Mouse (Mus musculus) midbrain, embryonic 15.5 days (tissue): ENCODE data around the gene Gbx2. TPM values are rescaled to one million over a fixed set of nuclear protein-coding genes. Genes with fewer than 3 reads are reported as not detected.
A peak's percentile ranks its signal among the peaks of the same experiment; 100 is the strongest.

Experiments
- ATAC-seq: fragments of 200-750 bp; cut with Nextera tagmentation; replicated peaks from 2 replicates; pipeline ENCODE4 v1.8.0; 2017; ENCODE audit warnings: moderate TSS enrichment
- H3K27ac ChIP-seq: fragments of 300-500 bp; sonication (generic); 2 replicates; pipeline ENCODE4 v1.5.1; 2015; ENCODE audit warnings: mild to moderate bottlenecking, inconsistent platforms
- H3K27me3 ChIP-seq: fragments of 300-500 bp; sonication (generic); replicated peaks from 2 replicates; pipeline ENCODE4 v1.6.1; 2015; ENCODE audit warnings: inconsistent platforms
- H3K36me3 ChIP-seq: fragments of 300-500 bp; sonication (generic); replicated peaks from 2 replicates; pipeline ENCODE4 v1.6.1; 2015; ENCODE audit warnings: inconsistent platforms
- H3K4me1 ChIP-seq: fragments of 300-500 bp; sonication (generic); 2 replicates; pipeline ENCODE4 v1.6.1; 2015; ENCODE audit warnings: inconsistent platforms
- H3K4me2 ChIP-seq: fragments of 300-500 bp; sonication (generic); 2 replicates; pipeline ENCODE4 v1.6.1; 2015; ENCODE audit warnings: inconsistent platforms, mild to moderate bottlenecking, moderate library complexity
- H3K4me3 ChIP-seq: fragments of 300-500 bp; sonication (generic); 2 replicates; pipeline ENCODE4 v1.5.1; 2015; ENCODE audit warnings: mild to moderate bottlenecking, inconsistent platforms
- H3K9ac ChIP-seq: fragments of 300-500 bp; sonication (generic); 2 replicates; pipeline ENCODE4 v1.6.1; 2015; ENCODE audit warnings: mild to moderate bottlenecking, inconsistent platforms
- H3K9me3 ChIP-seq: fragments of 300-500 bp; sonication (generic); 2 replicates; pipeline ENCODE4 v1.6.1; 2016; ENCODE audit warnings: inconsistent platforms
- WGBS: fragments of 180-500 bp; shearing (Covaris S2); methylation state at CpG from one replicate; pipeline ENCODE4 v1.1.7; 2015; ENCODE audit warnings: mixed read lengths; 5-methylcytosine and 5-hydroxymethylcytosine counted together
- polyA plus RNA-seq: library from polyadenylated mRNA; unstranded; fragments of >200 nt; fragmentation: Nextera tagmentation; extraction: Ambion mirVana; gene quantifications from 2 replicates; pipeline ENCODE4 v1.2.1, GENCODE M21; 2015

Gene Gbx2
- polyA plus RNA-seq, 1 experiment from 2014 or later = 23.8 TPM

DNA sequence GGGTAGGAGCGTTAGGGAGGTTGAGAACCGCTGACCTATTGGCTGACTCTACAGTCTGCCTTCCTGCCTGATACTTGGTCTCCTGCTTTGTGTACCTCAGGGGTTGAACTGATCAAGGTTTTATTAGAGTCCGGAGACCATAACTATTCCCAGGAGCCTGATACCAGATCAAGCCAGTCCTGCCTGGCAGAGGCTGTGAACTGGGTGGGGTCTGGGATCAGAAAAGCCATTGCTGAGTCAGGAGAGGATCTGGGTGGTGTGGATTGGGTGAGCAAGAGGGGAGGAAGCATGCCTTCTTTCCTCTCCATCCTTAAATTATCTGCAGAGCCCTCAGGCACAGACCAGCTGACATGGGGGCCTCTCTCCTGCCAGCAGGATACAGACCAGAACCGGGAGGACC is 28.4 kb upstream of the Gbx2 start:
- Histone ChIP-seq H3K9me3 (no peaks in the 10 kb centered on the region), H3K27me3 (peaks cover 12% of the 10 kb centered on the region; the same call in 1 of the 2 replicates), H3K4me1 (peaks cover 9% of the 10 kb centered on the region), H3K27ac (no peak overlapping the region), H3K36me3 (no peaks in the 10 kb centered on the region), H3K4me2 (no peak overlapping the region), H3K4me3 (no peak overlapping the region), H3K9ac (no peak overlapping the region)
- WGBS = 87% methylated on average over 4 of the region's 4 CpGs
- no peak for ATAC-seq

DNA sequence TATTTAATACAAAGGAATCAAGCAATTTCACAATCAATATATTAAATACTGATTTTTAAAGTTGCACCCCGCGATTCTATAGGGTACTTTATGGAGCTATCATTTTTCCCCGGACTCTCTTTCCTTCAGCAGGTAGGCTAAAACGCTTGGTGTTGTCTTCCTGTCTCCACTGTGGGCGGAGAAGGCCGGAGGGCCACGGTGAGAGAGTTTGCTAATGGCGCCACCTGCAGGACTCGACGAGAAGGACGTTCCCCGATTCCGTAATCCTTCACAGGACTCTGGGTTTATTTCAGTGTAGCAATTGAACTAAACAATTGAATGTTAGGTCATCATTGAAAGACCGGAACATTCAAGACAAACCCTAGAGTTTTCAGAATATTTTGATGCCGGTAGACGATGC is 12.2 kb upstream of the Gbx2 start:
- peaks cover 68% of the 10 kb centered on the region for H3K27me3 ChIP-seq
- no peak overlapping the region for H3K27ac ChIP-seq
- H3K36me3 ChIP-seq = no peaks in the 10 kb centered on the region
- no peak overlapping the region for H3K9ac ChIP-seq
- H3K4me1 ChIP-seq = peaks cover 23% of the 10 kb centered on the region
- H3K4me2 ChIP-seq = 0 out of 2 replicates have a peak overlapping the region, but pooled peaks have one; percentile 16
- peak; percentile 57 for ATAC-seq
- H3K4me3 ChIP-seq = no peak overlapping the region
- H3K9me3 ChIP-seq = no peaks in the 10 kb centered on the region
- 2% methylated on average over 16 of the region's 16 CpGs for WGBS

DNA sequence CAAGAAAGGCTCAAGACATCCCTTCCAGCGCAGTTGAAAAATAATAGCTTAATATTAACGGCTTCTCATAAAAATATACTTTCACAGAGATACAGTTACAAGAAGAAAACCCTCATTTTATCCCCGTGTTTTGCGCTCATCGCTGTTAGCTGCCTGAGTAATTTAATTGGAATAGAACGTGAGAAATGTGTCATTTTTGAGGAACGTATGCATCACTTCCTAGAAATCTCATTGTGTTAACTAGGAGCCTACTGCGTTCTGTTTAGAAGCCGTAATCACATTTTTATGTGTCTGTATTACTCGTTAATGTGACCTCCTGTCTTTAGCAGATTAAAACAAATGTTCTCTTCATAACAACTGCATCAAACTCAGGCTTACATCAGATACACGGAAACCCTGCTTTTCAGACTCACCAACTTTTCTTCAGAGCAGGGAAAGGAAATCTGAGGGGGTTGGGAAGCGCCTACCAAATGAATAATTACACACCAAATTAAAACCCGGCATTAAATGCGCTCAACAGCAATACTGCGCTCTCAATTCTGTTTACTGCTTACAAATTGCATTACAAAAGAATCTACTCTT is 11.5 kb upstream of the Gbx2 start:
- 2% methylated on average over 15 of the region's 15 CpGs for WGBS
- Histone ChIP-seq H3K4me1 (peaks cover 23% of the 10 kb centered on the region), H3K4me3 (peak overlapping the region; percentile 18), H3K4me2 (peak overlapping the region; percentile 53), H3K27ac (no peak overlapping the region), H3K9ac (no peak overlapping the region; the same call in 1 of the 2 replicates), H3K27me3 (peaks cover 69% of the 10 kb centered on the region), H3K36me3 (no peaks in the 10 kb centered on the region), H3K9me3 (no peaks in the 10 kb centered on the region)
- no peak for ATAC-seq

DNA sequence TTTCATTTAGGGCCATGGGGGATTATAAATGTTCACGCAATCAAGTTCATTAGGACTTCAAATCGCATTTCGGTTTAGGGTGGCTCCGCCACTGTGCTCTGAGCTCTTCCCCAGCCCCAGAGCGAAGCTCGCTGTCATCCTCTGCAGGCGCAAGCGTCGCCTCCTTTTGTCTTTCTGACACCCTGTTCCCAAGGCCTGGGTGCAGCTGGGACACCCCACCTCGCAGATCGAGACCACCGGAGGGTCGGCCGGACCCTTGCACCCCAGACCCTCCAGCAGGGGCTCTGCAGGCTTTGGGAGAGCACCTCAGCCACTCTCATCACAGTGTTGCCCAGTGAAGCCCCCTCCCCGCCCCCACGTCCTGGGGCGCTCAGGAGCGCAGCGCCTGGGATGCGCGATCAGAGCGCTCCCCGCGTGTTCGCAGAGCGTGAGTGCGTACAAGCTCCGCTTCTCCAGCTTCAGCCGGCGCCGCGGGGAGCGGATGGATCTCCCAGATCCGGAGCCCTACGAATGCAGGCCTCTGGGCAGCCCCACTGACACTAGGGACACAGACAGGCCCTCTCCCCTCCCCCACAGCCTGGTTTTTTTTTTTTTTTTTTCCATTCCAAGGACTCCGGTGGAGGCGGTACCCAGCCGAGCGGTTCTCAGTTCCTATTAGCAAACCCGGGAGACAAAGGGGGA is 10.9 kb upstream of the Gbx2 start:
- Histone ChIP-seq H3K27ac (no peak overlapping the region), H3K9me3 (no peaks in the 10 kb centered on the region), H3K36me3 (no peaks in the 10 kb centered on the region), H3K9ac (peak overlapping the region; percentile 7; the same call in 1 of the 2 replicates), H3K4me3 (peak overlapping the region; percentile 18), H3K27me3 (peaks cover 70% of the 10 kb centered on the region), H3K4me1 (peaks cover 23% of the 10 kb centered on the region), H3K4me2 (peak overlapping the region; percentile 53)
- 0% methylated on average over 40 of the region's 40 CpGs for WGBS
- ATAC-seq = peak; percentile 50; the same call in 1 of the 2 replicates

- 8% methylated on average over 15 of the region's 15 CpGs for WGBS
- no peaks in the 10 kb centered on the region for H3K36me3 ChIP-seq
- no peak overlapping the region for H3K27ac ChIP-seq
- no peak for ATAC-seq
- H3K9me3 ChIP-seq = no peaks in the 10 kb centered on the region
- no peak overlapping the region for H3K9ac ChIP-seq
- H3K27me3 ChIP-seq = peaks cover 76% of the 10 kb centered on the region
- H3K4me1 ChIP-seq = peaks cover 24% of the 10 kb centered on the region
- peak overlapping the region; percentile 53; the same call in 1 of the 2 replicates for H3K4me2 ChIP-seq
- H3K4me3 ChIP-seq = no peak overlapping the region
Observed at GRCm38 (mm10) chr1:89940961-89941524, 10.1 kb upstream of the Gbx2 start.

DNA sequence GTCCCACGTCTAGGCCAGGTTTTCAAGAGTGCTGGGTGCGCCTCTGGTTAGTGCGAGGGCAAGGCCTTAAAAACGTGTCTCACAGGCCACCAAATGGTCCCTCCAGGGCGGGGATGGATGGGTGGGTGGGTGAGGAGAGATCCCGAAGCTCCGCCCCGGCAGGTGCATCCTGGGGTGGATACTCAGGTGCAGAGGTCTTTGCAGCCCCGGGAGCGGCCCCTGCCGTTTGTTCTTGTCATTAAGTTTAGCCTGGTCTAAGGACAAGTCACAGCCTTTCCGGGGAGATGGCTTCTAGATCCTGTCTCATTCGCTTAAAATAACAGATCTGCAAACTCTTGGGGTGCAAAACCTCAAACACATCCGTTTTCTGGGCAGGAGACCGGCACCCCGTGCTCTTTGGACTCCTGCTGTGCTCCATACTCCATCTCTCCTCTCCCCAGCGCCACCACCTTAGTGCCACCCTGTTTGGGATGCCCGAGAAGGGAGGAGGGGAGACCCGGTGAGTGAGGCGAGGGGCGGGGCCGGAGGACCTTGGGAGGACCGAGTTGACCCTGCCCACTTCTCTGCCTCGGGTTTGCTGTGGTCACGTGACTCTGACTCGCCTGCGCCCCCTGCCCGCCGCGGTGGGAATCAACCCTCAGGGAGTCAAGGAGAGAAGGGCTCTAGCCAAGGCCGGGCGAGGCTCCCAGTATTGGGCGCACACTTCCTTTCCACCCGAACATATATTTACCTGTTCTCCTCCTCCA is 9.2 kb upstream of the Gbx2 start:
- no peaks in the 10 kb centered on the region for H3K9me3 ChIP-seq
- no peak overlapping the region for H3K4me2 ChIP-seq
- peaks cover 76% of the 10 kb centered on the region for H3K27me3 ChIP-seq
- no peak overlapping the region for H3K4me3 ChIP-seq
- no peaks in the 10 kb centered on the region for H3K36me3 ChIP-seq
- peaks cover 31% of the 10 kb centered on the region for H3K4me1 ChIP-seq
- 2% methylated on average over 34 of the region's 34 CpGs for WGBS
- no peak overlapping the region for H3K27ac ChIP-seq
- H3K9ac ChIP-seq = no peak overlapping the region
- ATAC-seq = no peak

- Histone ChIP-seq H3K27ac (no peak overlapping the region), H3K27me3 (peaks cover 75% of the 10 kb centered on the region), H3K4me2 (no peak overlapping the region), H3K4me1 (peaks cover 31% of the 10 kb centered on the region), H3K4me3 (no peak overlapping the region), H3K9me3 (no peaks in the 10 kb centered on the region), H3K36me3 (no peaks in the 10 kb centered on the region), H3K9ac (no peak overlapping the region)
- ATAC-seq = no peak
- WGBS = 23% methylated on average over 16 of the region's 16 CpGs
Observed at GRCm38 (mm10) chr1:89939596-89939960, 8.6 kb upstream of the Gbx2 start.

DNA sequence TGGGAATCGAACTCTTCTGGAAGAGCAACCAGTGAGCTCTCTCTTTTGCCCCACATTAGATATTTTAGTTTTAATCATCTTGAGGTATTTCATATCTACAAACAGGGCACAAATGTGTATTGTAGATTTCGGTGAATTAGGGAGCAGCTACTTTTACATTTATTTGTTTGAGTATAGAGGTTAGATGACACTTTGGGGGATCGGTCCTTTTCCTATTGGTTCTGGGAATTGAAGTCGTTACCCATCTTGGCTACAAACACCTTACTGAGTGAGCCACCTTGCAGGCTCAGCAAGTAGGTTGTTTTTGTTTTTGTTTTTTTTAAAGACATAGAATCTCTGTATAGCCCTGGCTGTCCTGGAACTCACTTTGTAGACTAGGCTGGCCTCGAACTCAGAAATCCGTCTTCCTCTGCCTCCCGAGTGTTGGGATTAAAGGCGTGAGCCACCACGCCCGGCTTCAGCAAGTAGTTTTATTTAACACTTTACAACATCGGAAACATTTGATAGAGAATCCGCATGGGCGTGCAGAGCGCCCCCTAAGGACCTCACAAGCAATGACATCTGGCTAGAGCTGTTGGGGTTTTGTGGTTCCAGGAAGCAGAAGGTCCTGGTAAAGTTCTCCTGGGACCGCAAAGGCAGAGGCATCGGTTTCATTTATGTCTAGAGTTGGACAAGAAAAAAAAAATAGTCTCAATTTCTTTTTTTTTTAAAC is 8.1 kb upstream of the Gbx2 start:
- Histone ChIP-seq H3K4me3 (no peak overlapping the region), H3K9me3 (no peaks in the 10 kb centered on the region), H3K4me1 (peaks cover 34% of the 10 kb centered on the region), H3K27ac (no peak overlapping the region), H3K36me3 (no peaks in the 10 kb centered on the region), H3K9ac (no peak overlapping the region), H3K4me2 (no peak overlapping the region), H3K27me3 (peaks cover 73% of the 10 kb centered on the region)
- WGBS = 23% methylated on average over 16 of the region's 16 CpGs
- ATAC-seq = no peak

- peaks cover 79% of the 10 kb centered on the region for H3K27me3 ChIP-seq
- no peak for ATAC-seq
- no peak overlapping the region for H3K4me2 ChIP-seq
- H3K36me3 ChIP-seq = no peaks in the 10 kb centered on the region
- no peak overlapping the region for H3K4me3 ChIP-seq
- H3K27ac ChIP-seq = no peak overlapping the region
- 2% methylated on average over 28 of the region's 29 CpGs for WGBS
- peaks cover 28% of the 10 kb centered on the region for H3K4me1 ChIP-seq
- H3K9me3 ChIP-seq = no peaks in the 10 kb centered on the region
- H3K9ac ChIP-seq = no peak overlapping the region
Observed at GRCm38 (mm10) chr1:89935493-89936348, 4.7 kb upstream of the Gbx2 start.

DNA sequence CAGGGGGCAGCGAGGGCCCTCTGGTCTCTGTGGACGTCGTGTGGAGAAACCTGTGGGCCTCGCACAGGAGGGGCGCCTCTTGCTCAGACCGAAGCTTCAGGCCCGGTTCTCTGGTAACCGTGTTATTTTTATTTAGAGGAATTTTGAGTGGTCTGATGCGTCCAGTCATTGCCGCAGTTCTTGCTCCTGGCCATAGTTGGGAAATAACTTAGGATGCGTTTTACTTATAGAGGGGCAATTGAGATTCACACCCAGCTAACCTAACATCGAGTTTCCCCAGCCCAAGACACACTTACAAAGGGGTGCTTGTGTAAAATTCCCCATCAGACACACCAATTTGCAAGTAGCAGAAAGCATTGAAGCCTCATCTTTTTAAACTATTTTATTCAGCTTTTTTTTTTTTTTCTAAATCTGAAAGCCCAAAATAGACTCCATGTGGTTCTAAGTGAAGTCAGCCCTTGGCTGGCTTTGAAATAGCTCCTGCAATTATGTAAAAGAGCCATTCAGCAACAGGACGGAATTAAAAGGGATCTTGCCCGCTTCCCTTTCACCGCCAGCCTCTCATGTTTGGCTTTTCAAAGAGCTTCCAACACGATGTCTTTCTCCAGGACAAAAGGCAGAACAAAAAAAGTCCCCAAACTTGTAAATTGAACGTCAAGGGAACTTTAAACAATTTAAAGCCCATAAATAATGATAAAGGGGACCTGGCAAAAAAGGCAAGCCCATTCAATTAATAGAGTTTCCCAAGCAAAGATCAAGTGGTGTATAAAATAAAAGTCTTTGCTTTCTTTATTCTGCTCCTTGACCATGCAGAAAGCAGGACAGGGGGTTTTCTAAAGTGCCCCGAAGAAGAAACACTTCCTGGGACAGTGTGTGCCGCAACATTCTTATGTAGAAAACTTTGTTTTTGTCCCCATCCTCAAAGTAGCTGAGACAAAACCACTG is 3.6 kb upstream of the Gbx2 start:
- H3K4me2 ChIP-seq = no peak overlapping the region
- peaks cover 80% of the 10 kb centered on the region for H3K27me3 ChIP-seq
- H3K9ac ChIP-seq = no peak overlapping the region
- no peaks in the 10 kb centered on the region for H3K9me3 ChIP-seq
- ATAC-seq = no peak
- no peak overlapping the region for H3K27ac ChIP-seq
- H3K4me1 ChIP-seq = peaks cover 34% of the 10 kb centered on the region
- no peaks in the 10 kb centered on the region for H3K36me3 ChIP-seq
- under 1% methylated on average over 19 of the region's 19 CpGs for WGBS
- no peak overlapping the region for H3K4me3 ChIP-seq
